Mouse (Mus musculus) midbrain, embryonic 10.5 days (tissue): Measurements from ENCODE around the gene Pth. TPM values are rescaled to one million over a fixed set of nuclear protein-coding genes. Genes with fewer than 3 reads are reported as not detected.

Source experiments
- DNase-seq: peaks from one replicate; pipeline ENCODE4 v3.0.0-alpha.2; 2017; ENCODE audit warnings: low spot score
- H3K27ac ChIP-seq: fragments of 300-500 bp; sonication (generic); replicated peaks from 2 replicates; pipeline ENCODE4 v1.5.1; 2016; ENCODE audit warnings: mild to moderate bottlenecking
- H3K27me3 ChIP-seq: fragments of 300-500 bp; sonication (generic); 2 replicates; pipeline ENCODE4 v1.6.1; 2016; ENCODE audit warnings: low read depth, mild to moderate bottlenecking; ENCODE audit not compliant: poor library complexity, severe bottlenecking
- H3K36me3 ChIP-seq: fragments of 300-500 bp; sonication (generic); 2 replicates; pipeline ENCODE4 v1.6.1; 2016; ENCODE audit warnings: mild to moderate bottlenecking, moderate library complexity
- H3K4me1 ChIP-seq: fragments of 300-500 bp; sonication (generic); 2 replicates; pipeline ENCODE4 v1.6.1; 2016
- H3K4me3 ChIP-seq: fragments of 300-500 bp; sonication (generic); 2 replicates; pipeline ENCODE4 v1.5.1; 2016; ENCODE audit warnings: mild to moderate bottlenecking, moderate library complexity
- H3K9me3 ChIP-seq: fragments of 300-500 bp; sonication (generic); replicated peaks from 2 replicates; pipeline ENCODE4 v1.6.1; 2016; ENCODE audit warnings: mild to moderate bottlenecking
- WGBS: fragments of 180-500 bp; shearing (Covaris S2); methylation state at CpG from one replicate; pipeline ENCODE4 v1.1.7; 2016; 5-methylcytosine and 5-hydroxymethylcytosine counted together
- polyA plus RNA-seq: library from polyadenylated mRNA; unstranded; fragments of >200 nt; fragmentation: Nextera tagmentation; extraction: Ambion mirVana; gene quantifications from 2 replicates; pipeline ENCODE4 v1.2.1, GENCODE M21; 2016

Gene Pth
- polyA plus RNA-seq: not detected in 2 replicates

GRCm38 (mm10) chr7:113388470-113388869 is at the start of gene Pth:
Gene Pth (minus strand): TSS chr7:113388570.
- Histone ChIP-seq H3K9me3 (no peaks in the 10 kb centered on the region), H3K27ac (no peak within 1 kb of the TSS), H3K27me3 (no peaks in the 10 kb centered on the region), H3K4me1 (no peaks in the 10 kb centered on the region), H3K4me3 (no peak within 1 kb of the TSS), H3K36me3 (no peaks in the 10 kb centered on the region)
- WGBS: 94% methylated on average over 2 of the region's 2 CpGs
- DNase-seq: no peak

- Histone ChIP-seq H3K27me3 (no peaks in the 10 kb centered on the region), H3K36me3 (no peaks in the 10 kb centered on the region), H3K4me1 (no peaks in the 10 kb centered on the region), H3K4me3 (no peak overlapping the region), H3K9me3 (no peaks in the 10 kb centered on the region), H3K27ac (no peak overlapping the region)
- 86% methylated on average over 10 of the region's 10 CpGs for WGBS
- DNase-seq: no peak
Measured at GRCm38 (mm10) chr7:113436312-113436711, 47.9 kb upstream of the Pth start.

- Histone ChIP-seq H3K27ac (no peak overlapping the region), H3K4me1 (no peaks in the 10 kb centered on the region), H3K4me3 (no peak overlapping the region), H3K36me3 (no peaks in the 10 kb centered on the region), H3K9me3 (no peaks in the 10 kb centered on the region), H3K27me3 (no peaks in the 10 kb centered on the region)
- DNase-seq: peak; percentile 36
- WGBS: 26% methylated on average over 4 of the region's 4 CpGs
Measured at GRCm38 (mm10) chr7:113434286-113434685, 45.9 kb upstream of the Pth start.

- Histone ChIP-seq H3K4me1 (no peaks in the 10 kb centered on the region), H3K36me3 (no peaks in the 10 kb centered on the region), H3K27me3 (no peaks in the 10 kb centered on the region), H3K9me3 (no peaks in the 10 kb centered on the region), H3K27ac (no peak overlapping the region), H3K4me3 (no peak overlapping the region)
- DNase-seq: no peak
- WGBS: 81% methylated on average over 3 of the region's 3 CpGs
Measured at GRCm38 (mm10) chr7:113433451-113433850, 45.1 kb upstream of the Pth start.

DNA sequence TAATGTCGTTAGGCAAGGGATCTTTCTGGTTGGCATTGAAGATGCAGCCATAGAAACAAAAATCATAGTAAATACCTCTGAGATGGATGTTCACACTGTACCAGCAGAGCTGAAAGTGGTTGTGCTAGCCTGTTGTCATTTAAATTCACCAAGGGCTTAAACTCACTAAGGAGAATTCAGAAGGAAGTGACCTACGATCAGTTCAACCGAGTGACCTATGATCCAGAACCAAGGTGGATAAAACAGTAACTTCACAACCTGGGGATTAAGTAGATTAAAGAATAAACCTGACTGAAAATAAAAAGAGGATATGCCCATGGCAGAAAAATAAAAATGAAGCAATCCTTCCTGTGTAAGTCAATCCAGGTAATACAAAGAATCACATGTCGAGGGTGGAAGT is 44.5 kb upstream of the Pth start:
- DNase-seq: no peak
- no peak overlapping the region for H3K27ac ChIP-seq
- 87% methylated on average over 4 of the region's 4 CpGs for WGBS

DNA sequence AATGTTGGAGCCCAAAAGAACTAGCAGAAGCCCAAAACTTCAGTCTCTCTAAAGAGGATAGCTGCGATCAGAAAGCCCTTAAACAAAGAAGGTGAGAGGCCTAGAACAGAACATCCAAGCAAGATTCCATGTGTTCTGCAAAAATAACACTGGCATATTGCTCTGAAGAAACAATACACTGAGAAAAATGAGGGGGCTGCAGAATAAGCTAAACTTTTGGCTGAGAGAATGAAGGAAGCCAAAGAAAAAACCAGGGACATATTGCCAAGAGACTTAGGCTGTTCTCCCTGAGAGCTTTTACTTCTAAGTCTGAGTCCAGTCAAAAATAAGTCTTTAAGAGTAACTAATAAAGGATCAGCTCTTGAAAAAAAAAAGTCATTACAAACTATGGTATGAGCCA is 32.4 kb upstream of the Pth start:
- Histone ChIP-seq H3K4me1 (0 out of 2 replicates have a peak, but pooled peaks cover 3% of the 10 kb centered on the region), H3K4me3 (no peak overlapping the region), H3K36me3 (no peaks in the 10 kb centered on the region), H3K27ac (no peak overlapping the region), H3K9me3 (no peaks in the 10 kb centered on the region), H3K27me3 (no peaks in the 10 kb centered on the region)
- no peak for DNase-seq
- 84% methylated on average over 1 of the region's 1 CpGs for WGBS

More for the DNA sequence above, 44.5 kb upstream of the Pth start:
- Histone ChIP-seq H3K4me1 (no peaks in the 10 kb centered on the region), H3K36me3 (no peaks in the 10 kb centered on the region), H3K4me3 (no peak overlapping the region), H3K9me3 (no peaks in the 10 kb centered on the region), H3K27me3 (no peaks in the 10 kb centered on the region)

- H3K4me1 ChIP-seq: 0 out of 2 replicates have a peak, but pooled peaks cover 3% of the 10 kb centered on the region
- 61% methylated on average over 4 of the region's 4 CpGs for WGBS
- no peak overlapping the region for H3K4me3 ChIP-seq
- DNase-seq: no peak
- no peaks in the 10 kb centered on the region for H3K27me3 ChIP-seq
- H3K27ac ChIP-seq: no peak overlapping the region
- no peaks in the 10 kb centered on the region for H3K36me3 ChIP-seq
- no peaks in the 10 kb centered on the region for H3K9me3 ChIP-seq
Measured at GRCm38 (mm10) chr7:113419070-113419782, 30.9 kb upstream of the Pth start.

DNA sequence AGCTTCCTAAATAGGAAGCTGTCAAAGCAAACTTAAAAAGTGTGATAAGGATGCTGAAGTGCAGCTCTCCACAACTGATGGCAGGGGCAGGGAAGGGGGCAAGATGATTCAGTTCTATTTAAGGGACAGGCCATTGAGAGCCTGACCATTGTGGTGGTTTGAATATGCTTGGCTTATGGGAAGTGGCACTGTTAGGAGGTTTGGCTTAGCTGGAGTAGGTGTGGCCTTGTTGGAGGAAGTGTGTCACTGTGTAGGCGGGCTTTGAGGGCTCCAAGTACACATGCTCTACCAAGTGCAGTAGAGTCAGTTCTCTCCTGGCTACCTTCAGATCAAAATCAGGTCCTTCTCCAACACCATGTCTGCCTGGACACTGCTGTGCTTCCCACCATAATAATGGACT is 28.2 kb upstream of the Pth start:
- no peak overlapping the region for H3K4me3 ChIP-seq
- 76% methylated on average over 1 of the region's 1 CpGs for WGBS
- no peak for DNase-seq
- 0 out of 2 replicates have a peak, but pooled peaks cover 3% of the 10 kb centered on the region for H3K4me1 ChIP-seq
- no peaks in the 10 kb centered on the region for H3K9me3 ChIP-seq
- no peaks in the 10 kb centered on the region for H3K36me3 ChIP-seq
- no peak overlapping the region for H3K27ac ChIP-seq
- H3K27me3 ChIP-seq: no peaks in the 10 kb centered on the region

- no peak overlapping the region for H3K4me3 ChIP-seq
- 0 out of 2 replicates have a peak, but pooled peaks cover 3% of the 10 kb centered on the region for H3K4me1 ChIP-seq
- no peaks in the 10 kb centered on the region for H3K36me3 ChIP-seq
- H3K27ac ChIP-seq: no peak overlapping the region
- no peaks in the 10 kb centered on the region for H3K27me3 ChIP-seq
- H3K9me3 ChIP-seq: no peaks in the 10 kb centered on the region
- DNase-seq: no peak
- 95% methylated on average over 3 of the region's 3 CpGs for WGBS
Measured at GRCm38 (mm10) chr7:113415256-113415655, 26.9 kb upstream of the Pth start.

GRCm38 (mm10) chr7:113408712-113409111 is 20.3 kb upstream of the Pth start:
- Histone ChIP-seq H3K36me3 (no peaks in the 10 kb centered on the region), H3K4me3 (no peak overlapping the region), H3K27me3 (no peaks in the 10 kb centered on the region), H3K27ac (no peak overlapping the region), H3K4me1 (no peaks in the 10 kb centered on the region), H3K9me3 (no peaks in the 10 kb centered on the region)
- DNase-seq: no peak
- 63% methylated on average over 5 of the region's 5 CpGs for WGBS

DNA sequence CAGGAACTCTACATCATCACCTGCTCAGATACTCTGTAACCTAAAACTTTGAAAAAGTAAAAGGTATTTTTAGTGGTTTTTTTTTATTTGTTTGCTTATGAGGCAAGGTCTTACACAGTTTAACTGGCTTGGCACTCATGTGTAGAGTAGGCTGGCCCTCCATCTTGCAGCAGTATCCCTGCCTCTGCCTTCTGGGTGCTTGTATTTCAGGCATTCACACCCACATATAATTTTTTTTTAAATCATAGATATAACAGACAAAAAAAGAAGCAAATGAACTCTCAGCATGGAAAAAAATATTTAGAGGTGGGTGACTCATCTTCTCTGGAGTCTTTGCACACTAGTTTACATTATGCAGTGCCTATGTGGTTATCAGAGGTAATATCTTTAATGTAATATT is 9.7 kb upstream of the Pth start:
- no peak overlapping the region for H3K4me3 ChIP-seq
- no peak overlapping the region for H3K27ac ChIP-seq
- H3K36me3 ChIP-seq: no peaks in the 10 kb centered on the region
- H3K4me1 ChIP-seq: no peaks in the 10 kb centered on the region
- no peaks in the 10 kb centered on the region for H3K9me3 ChIP-seq
- H3K27me3 ChIP-seq: no peaks in the 10 kb centered on the region
- DNase-seq: no peak

DNA sequence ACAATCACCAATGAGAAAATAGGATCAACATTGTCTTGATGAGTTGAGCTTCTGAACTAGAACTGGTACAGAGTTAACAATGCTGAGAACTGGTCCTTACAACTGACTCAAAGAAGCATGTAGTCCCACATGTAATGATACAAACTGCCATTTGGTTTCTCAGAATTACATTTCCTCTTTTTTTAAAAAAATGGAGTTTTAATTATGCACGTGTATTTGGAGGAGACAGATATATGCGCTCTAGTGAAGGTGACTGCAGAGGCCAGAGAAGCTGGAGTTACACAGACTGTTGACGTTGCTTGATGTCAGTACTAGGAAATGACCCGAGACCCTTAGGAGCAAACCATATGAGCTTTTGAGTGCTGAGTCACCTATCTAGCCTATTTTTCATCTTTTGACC is 8.3 kb upstream of the Pth start:
- Histone ChIP-seq H3K27ac (no peak overlapping the region), H3K27me3 (no peaks in the 10 kb centered on the region), H3K36me3 (no peaks in the 10 kb centered on the region), H3K4me1 (no peaks in the 10 kb centered on the region), H3K4me3 (no peak overlapping the region), H3K9me3 (no peaks in the 10 kb centered on the region)
- 94% methylated on average over 4 of the region's 4 CpGs for WGBS
- DNase-seq: no peak

GRCm38 (mm10) chr7:113391619-113392018 is 3.2 kb upstream of the Pth start:
- no peak for DNase-seq
- no peak overlapping the region for H3K4me3 ChIP-seq
- H3K36me3 ChIP-seq: no peaks in the 10 kb centered on the region
- WGBS: 87% methylated on average over 2 of the region's 2 CpGs
- no peaks in the 10 kb centered on the region for H3K9me3 ChIP-seq
- H3K27me3 ChIP-seq: no peaks in the 10 kb centered on the region
- H3K27ac ChIP-seq: no peak overlapping the region
- H3K4me1 ChIP-seq: no peaks in the 10 kb centered on the region
